Mouse (Mus musculus) midbrain, embryonic 10.5 days (tissue): Measurements from ENCODE around the gene Agtr1a. TPM values are rescaled to one million over a fixed set of nuclear protein-coding genes. Genes with fewer than 3 reads are reported as not detected.

Source experiments
- polyA plus RNA-seq: library from polyadenylated mRNA; unstranded; fragments of >200 nt; fragmentation: Nextera tagmentation; extraction: Ambion mirVana; gene quantifications from 2 replicates; pipeline ENCODE4 v1.2.1, GENCODE M21; 2016

Gene Agtr1a
- polyA plus RNA-seq, 1 experiment from 2014 or later: 1.00 TPM

Other genes with a start within 250 kb of the Agtr1a start
- 4.3 and 5.0 TPM in 2 replicates for gene Mboat1, start 200.0 kb upstream of the Agtr1a start, polyA plus RNA-seq
- 262 and 264 TPM in 2 replicates for gene Uqcrfs1, start 208.9 kb downstream of the Agtr1a start, polyA plus RNA-seq